Mouse (Mus musculus): Measurements from ENCODE around the gene Per3. TPM values are rescaled to one million over a fixed set of nuclear protein-coding genes. Genes with fewer than 3 reads are reported as not detected.

The Per3 gene
- 2.9 TPM for polyA plus RNA-seq (2014; fragmentation: Illumina TruSeq; extraction: RNeasy Lipid Tissue Mini Kit (QIAGEN cat#74804); ENCODE audit: low read depth, low replicate concordance)

GRCm38 (mm10) chr4:151044037-151044943 is at the start of gene Per3:
Per3 (minus strand) TSS chr4:151044665.

DNA sequence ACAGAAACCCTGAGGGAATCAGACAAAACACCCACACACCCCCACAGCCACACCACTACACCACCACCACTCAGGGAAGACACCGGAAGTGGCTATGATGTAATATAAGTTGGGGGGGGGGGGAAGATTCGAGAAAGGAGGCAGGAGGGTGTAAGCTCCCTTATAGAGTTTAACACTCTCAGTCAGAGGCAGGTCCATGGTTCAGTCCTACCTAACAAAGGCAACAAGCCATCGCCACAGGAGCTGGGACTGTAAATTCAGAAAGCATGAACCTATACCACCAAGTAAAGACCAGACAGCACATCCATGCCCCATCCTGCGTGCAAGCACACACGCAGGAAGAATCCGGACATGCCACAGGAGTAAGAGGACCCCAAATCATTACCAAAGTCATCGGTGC is 44.8 kb upstream of the Per3 start, which contains the start of gene Gm13090:
Gene Gm13090 (plus strand): TSS at position 301 of the 400 bp plus-strand sequence.

DNA sequence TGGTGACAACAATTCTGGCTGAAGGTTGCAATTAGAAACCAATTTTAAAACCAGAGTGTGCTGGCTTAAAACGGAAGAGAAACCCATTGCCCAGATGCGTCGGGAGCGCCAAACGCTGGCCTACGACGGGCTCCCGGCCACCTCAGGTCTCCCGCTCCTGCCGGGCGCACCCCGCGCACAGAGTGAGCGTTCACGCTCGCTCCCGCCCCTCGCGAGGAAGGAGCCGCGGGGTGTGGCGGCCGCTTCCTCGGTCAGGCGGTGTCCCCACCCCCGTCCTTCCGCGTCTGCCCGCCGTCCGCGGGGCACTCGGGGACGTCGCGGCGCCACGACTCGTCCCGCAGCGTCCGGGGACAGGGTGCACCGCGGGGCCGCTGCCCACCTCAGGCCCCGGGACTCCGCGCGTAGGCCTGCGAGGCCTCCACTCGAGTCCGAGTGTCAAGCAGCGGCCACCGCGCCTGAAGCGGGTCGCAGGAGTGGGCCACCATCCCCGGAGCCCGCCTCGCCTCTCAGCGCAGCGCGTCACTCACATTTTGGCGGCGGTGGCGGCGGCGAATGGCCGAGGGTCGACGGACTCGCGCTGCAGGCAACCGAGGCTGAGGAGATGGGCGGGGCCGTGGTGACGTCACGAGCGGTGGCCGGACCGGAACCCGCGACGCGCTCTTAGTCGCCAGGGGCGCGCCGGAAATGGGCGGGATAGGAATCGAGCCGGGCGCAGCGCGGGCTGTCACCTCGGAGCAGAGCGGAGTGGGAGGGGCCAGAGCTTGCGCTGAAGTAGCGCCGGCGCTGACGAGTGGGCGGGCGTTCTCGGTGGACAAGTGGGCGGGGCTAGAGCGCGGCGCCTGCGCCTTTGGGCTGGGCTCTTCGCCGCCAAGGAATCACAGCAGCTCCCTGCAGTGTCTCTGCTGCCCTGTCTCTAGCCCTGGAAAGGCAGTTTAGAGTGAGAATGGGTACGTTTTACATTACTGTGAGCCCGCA is 13.2 kb upstream of the Per3 start, which contains the start of gene Vamp3:
Gene Vamp3 (minus strand): TSS at position 617 of the 975 bp plus-strand sequence.

DNA sequence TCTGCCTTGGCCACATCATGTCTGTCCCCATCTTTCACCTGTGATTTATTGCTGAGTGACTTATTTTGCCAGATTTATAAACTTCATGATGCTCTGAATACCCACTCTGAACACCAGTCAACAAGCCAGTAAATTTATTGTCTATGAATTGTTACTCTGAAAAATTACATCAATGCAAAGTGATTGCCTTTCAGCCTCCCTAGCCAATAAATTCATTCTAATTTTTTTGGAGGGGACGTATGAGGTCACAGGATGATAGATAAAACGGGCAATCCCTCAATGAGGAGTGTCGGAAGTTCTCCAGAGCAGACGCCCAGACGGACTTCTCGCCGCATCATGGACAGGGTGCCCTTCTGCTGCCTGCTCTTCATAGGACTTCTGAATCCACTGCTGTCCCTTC is 47.7 kb downstream of the Per3 start, which contains the start of gene Uts2:
Gene Uts2 (plus strand): TSS at position 301 of the 400 bp plus-strand sequence.

Other genes with a start within 250 kb of the Per3 start
- 17.2 TPM for gene Errfi1, start 190.7 kb downstream of the Per3 start, polyA plus RNA-seq (2014; fragmentation: Illumina TruSeq; extraction: RNeasy Lipid Tissue Mini Kit (QIAGEN cat#74804); ENCODE audit: low read depth, low replicate concordance)
- gene Park7, start 130.2 kb downstream of the Per3 start, polyA plus RNA-seq (2014; fragmentation: Illumina TruSeq; extraction: RNeasy Lipid Tissue Mini Kit (QIAGEN cat#74804); ENCODE audit: low read depth, low replicate concordance) = 21.0 TPM
- 0.27 TPM for gene Tnfrsf9, start 130.1 kb downstream of the Per3 start, polyA plus RNA-seq (2014; fragmentation: Illumina TruSeq; extraction: RNeasy Lipid Tissue Mini Kit (QIAGEN cat#74804); ENCODE audit: low read depth, low replicate concordance)
- gene Uts2, start 47.6 kb downstream of the Per3 start, polyA plus RNA-seq (2014; fragmentation: Illumina TruSeq; extraction: RNeasy Lipid Tissue Mini Kit (QIAGEN cat#74804); ENCODE audit: low read depth, low replicate concordance) = not detected
- gene Vamp3, start 13.3 kb upstream of the Per3 start, polyA plus RNA-seq (2014; fragmentation: Illumina TruSeq; extraction: RNeasy Lipid Tissue Mini Kit (QIAGEN cat#74804); ENCODE audit: low read depth, low replicate concordance) = 123 TPM
- gene Gm13090, start 44.9 kb upstream of the Per3 start, polyA plus RNA-seq (2014; fragmentation: Illumina TruSeq; extraction: RNeasy Lipid Tissue Mini Kit (QIAGEN cat#74804); ENCODE audit: low read depth, low replicate concordance) = not detected

Data from testis, adult 10 weeks (tissue).